Mouse (Mus musculus): ENCODE results near the gene Vmn1r65.
"Not testable (repeated sequence)": the region's sequence is repeated elsewhere in the genome, so short reads cannot be mapped to it uniquely, and the experiment has no call there.

Vmn1r65 gene

DNA sequence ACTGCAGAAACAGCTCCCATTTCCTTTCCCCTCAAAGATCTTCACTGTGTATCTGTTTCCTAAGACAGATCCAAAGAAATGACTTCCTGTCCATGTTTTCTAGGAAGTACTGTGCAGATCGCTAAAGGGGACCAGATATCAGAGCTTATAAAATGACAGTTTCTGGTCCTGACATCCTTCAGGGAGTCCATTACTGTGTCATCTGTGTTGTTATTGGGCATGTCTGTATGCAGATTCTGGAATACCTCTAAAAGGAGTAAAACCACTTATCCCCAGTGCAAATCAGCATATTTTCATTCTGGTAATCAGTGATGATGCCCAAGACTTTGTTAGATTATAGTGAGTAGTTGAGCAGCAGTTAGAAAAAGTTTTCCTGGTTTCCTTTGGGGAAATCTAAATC lies at the start of gene Vmn1r65:
Gene Vmn1r65 (minus strand): TSS at position 101 of the 400 bp plus-strand sequence.
- DNase-seq (ENCODE audit: low read depth, low spot score), result no peak

DNA sequence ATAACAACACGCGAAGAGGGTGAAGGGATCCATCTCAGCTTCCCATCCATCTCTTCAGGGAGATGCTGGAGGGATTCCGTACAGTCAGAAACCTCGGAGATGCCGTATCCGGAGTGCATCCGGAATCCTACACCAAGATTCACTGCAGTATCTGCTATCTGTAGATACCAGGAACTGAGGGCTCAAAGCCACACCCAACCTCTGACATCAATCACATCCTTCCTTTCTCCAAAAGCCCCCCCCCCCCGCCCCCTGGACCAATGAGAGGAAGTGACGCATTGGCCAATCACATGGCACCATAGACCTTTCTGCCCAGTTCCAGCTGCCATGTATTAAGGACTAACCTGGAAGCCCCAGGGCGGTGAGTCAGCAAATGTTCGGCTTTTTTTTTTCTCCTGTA lies 34.1 kb upstream of the Vmn1r65 start, which contains the start of gene Nlrp4c:
Gene Nlrp4c (plus strand): TSS at position 301 of the 400 bp plus-strand sequence.
- no peak for DNase-seq (ENCODE audit: low read depth, low spot score)

DNA sequence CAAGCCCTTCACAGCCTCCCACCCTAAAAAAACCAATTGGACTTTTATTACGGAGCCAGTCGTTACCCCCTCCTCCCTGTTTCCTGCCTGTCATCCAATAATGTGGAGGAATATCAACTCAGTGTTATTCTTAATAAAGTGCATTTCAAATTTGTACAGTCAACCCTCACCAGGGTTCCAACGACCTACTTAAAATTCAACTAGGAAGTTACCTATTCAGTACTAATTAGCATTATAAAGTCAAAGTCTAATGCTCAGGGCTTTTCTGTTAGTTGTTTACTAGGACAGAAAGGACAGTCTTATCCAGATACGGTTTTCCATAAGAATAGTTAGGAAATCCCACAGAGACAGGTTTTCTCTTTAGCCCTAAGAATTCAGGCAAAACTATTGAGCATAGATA lies 28.4 kb downstream of the Vmn1r65 start:
- not testable (repeated sequence) for DNase-seq (ENCODE audit: low read depth, low spot score)

DNA sequence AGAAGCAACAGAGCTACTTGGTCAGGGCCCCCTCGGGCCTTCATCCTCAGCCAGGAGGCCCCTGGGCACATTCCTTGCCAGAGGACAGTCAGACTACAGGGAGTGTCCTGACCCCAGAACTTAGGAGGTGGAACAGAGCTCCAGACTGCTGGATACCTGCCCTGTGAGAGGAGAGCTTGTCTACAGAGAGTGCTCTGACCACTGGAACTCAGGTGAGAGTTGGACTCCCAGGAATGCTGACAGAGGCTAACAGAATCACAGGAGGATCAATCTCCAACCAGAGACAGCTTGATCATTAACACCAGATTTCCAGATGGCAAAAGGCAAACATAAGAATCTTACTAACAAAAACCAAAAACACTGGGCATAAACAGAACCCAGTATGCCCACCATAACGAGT lies 38.3 kb downstream of the Vmn1r65 start:
- DNase-seq (ENCODE audit: low read depth, low spot score), result not testable (repeated sequence)
